Mouse (Mus musculus) kidney, postnatal 4 days (tissue): ENCODE measurements at regions not wholly inside any gene's neighbourhood (a gene's known extent, or its start where the extent isn't known, plus 50 kb on each side); places are given as distances from the start of the nearest gene placed in this dataset.
"Not testable (repeated sequence)": the region's sequence is repeated elsewhere in the genome, so short reads cannot be mapped to it uniquely, and the experiment has no call there.

ENCODE experiments used
- DNase-seq, 2 experiments: peaks; one replicate each; pipeline ENCODE4 v3.0.0; 2021; ENCODE audit warnings: mixed read lengths in 2 of 2

GRCm38 (mm10) chr10:35175161-35175560 lies 536.5 kb downstream of the Amd2 start:
- DNase-seq, result not testable (repeated sequence)

- DNase-seq, result not testable (repeated sequence)
Observed at GRCm38 (mm10) chr10:35156151-35156550, 555.5 kb downstream of the Amd2 start.

GRCm38 (mm10) chr10:35151309-35151708 lies 560.4 kb downstream of the Amd2 start:
- DNase-seq, result not testable (repeated sequence)

- DNase-seq, result no peak
Observed at GRCm38 (mm10) chr10:35150681-35151080, 561.0 kb downstream of the Amd2 start.

GRCm38 (mm10) chr10:35149336-35149735 lies 562.4 kb downstream of the Amd2 start:
- peak; percentile 6 to 10 for DNase-seq

GRCm38 (mm10) chr10:35131226-35131625 lies 580.5 kb downstream of the Amd2 start:
- no peak for DNase-seq
